In the genomic region with DNA sequence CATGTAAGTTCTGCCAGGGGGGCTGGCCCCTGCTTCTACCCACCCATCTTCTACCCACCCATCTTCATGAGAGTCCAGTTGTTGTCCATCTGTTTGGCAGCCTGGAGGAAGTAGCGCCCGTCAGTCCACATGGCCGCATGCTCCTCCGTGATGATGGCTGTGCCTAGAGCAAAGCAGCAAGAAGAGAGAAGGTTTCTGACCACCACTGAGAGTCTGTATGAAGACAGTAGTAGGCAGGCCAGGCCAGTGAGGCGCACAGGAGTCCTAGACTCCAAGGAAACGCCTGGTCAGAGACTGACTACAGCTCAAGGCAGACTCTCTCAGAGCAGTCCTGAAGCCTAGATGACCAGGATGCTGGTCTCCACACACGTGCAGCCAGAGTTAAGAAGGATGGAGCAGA, we compare ENCODE assay signal across 17 mouse cellular contexts. TPM values are rescaled to one million over a fixed set of nuclear protein-coding genes. Genes with fewer than 3 reads are reported as not detected.
A peak's percentile ranks its signal among the peaks of the same experiment; 100 is the strongest.
DNase-seq lines count a peak whose midpoint lies in the region; ATAC-seq and TF ChIP-seq lines count a peak whose summit lies in the region.
"Had no signal": no experiment of that assay in that cellular context is flagged by ENCODE, and none has a peak within 500 bp of the region (broad histone marks: within the 10 kb centered on the region; RNA-seq: fewer than 3 reads in every experiment).

No protein-coding gene starts in this region.

- 88% methylated on average over 7 of the region's 7 CpGs for WGBS in heart, postnatal 0 days
- WGBS in lung, embryonic 15.5 days: 91% methylated on average over 7 of the region's 7 CpGs

- no peaks in the 10 kb centered on the region for H3K9me3 ChIP-seq in heart, postnatal 0 days (replicated peaks; ENCODE audit: control insufficient read depth, low read length)
- H3K9me3 ChIP-seq in lung, embryonic 15.5 days: no peaks in the 10 kb centered on the region
- H3K9me3 ChIP-seq: embryonic facial prominence, embryonic 15.5 days; forebrain, embryonic 10.5 days; hindbrain, embryonic 10.5 days had no signal

- H3K4me1 ChIP-seq in heart, postnatal 0 days (ENCODE audit: control insufficient read depth, insufficient read depth): peaks cover 50% of the 10 kb centered on the region
- peaks cover 44% of the 10 kb centered on the region for H3K4me1 ChIP-seq in lung, embryonic 15.5 days

- no peak for TF ChIP-seq CTCF in heart, postnatal 0 days (IDR thresholded peaks at IDR 0.05; ENCODE audit: low read depth)

- no peak overlapping the region for H3K9ac ChIP-seq in heart, postnatal 0 days (replicated peaks; ENCODE audit: low read depth, low read length)
- H3K9ac ChIP-seq in lung, embryonic 15.5 days: no peak overlapping the region
- H3K9ac ChIP-seq: embryonic facial prominence, embryonic 15.5 days; hindbrain, embryonic 14.5 days had no signal

- H3K4me3 ChIP-seq in heart, postnatal 0 days (ENCODE audit: low read depth, low read length): no peak overlapping the region
- H3K4me3 ChIP-seq in lung, embryonic 15.5 days: no peak overlapping the region
- H3K4me3 ChIP-seq: embryonic facial prominence, embryonic 15.5 days; erythroblast, embryonic 14.5 days; forebrain, embryonic 10.5 days; hindbrain, embryonic 10.5 days had no signal

- no peak for TF ChIP-seq EP300 in heart, postnatal 0 days (IDR thresholded peaks at IDR 0.05; ENCODE audit: low read depth)

- intact Hi-C loops in heart, postnatal 10 days (cut with DNase I): loop anchor here (5.0 kb wide), 1 partner anchor 304 kb away; no protein-coding TSS in a partner anchor
- intact Hi-C loops in heart, postnatal 14 days (cut with DNase I): no loop called here
- intact Hi-C loops in left cerebral cortex, postnatal 36 days (cut with DNase I): no loop called here

- no peaks in the 10 kb centered on the region for H3K27me3 ChIP-seq in heart, postnatal 0 days (ENCODE audit: control insufficient read depth, insufficient read depth, low read length)
- H3K27me3 ChIP-seq in lung, embryonic 15.5 days: no peaks in the 10 kb centered on the region
- H3K27me3 ChIP-seq: embryonic facial prominence, embryonic 15.5 days had no signal

- peak; percentile 91 for DNase-seq in heart, adult 11 months
- DNase-seq in heart, postnatal 10 days: no peak
- DNase-seq in heart, postnatal 0 days (ENCODE audit: low spot score): no peak
- DNase-seq in heart, postnatal 14 days: no peak
- no peak for DNase-seq in lung, postnatal 25 days (ENCODE audit: low spot score)
- no peak for DNase-seq in left cerebral cortex, postnatal 36 days (ENCODE audit: low spot score in 2 of 2)
- DNase-seq: cerebellum, adult 11 months; cerebellum, adult 8-10 months; cerebellum, postnatal 14 days; embryo, embryonic 11 days had no signal

- 0 out of 2 replicates have a peak overlapping the region, but pooled peaks have one; percentile 8 for H3K27ac ChIP-seq in heart, postnatal 0 days (ENCODE audit: low read depth)
- H3K27ac ChIP-seq in lung, embryonic 15.5 days: peak overlapping the region; percentile 30; the same call in 1 of the 2 replicates
- H3K27ac ChIP-seq: embryonic facial prominence, embryonic 15.5 days; forebrain, embryonic 10.5 days; hindbrain, embryonic 10.5 days; hindbrain, embryonic 14.5 days had no signal

- no peak overlapping the region for H3K4me2 ChIP-seq in heart, postnatal 0 days (ENCODE audit: low read depth, low read length)
- no peak overlapping the region for H3K4me2 ChIP-seq in lung, embryonic 15.5 days
- H3K4me2 ChIP-seq: embryonic facial prominence, embryonic 15.5 days; hindbrain, embryonic 14.5 days had no signal

- peaks cover 51% of the 10 kb centered on the region for H3K36me3 ChIP-seq in heart, postnatal 0 days (replicated peaks; ENCODE audit: control insufficient read depth, insufficient read depth, low read length)
- 0 out of 2 replicates have a peak, but pooled peaks cover 10% of the 10 kb centered on the region for H3K36me3 ChIP-seq in lung, embryonic 15.5 days

- ATAC-seq in heart, postnatal 0 days (ENCODE audit: insufficient read depth, low read depth): no peak
- ATAC-seq in lung, embryonic 15.5 days (ENCODE audit: borderline replicate concordance, extremely low read depth, low FRiP score, low TSS enrichment): no peak
- ATAC-seq: forebrain, embryonic 14.5 days had no signal

RNA-seq across cellular contexts. Expression of a gene that starts 26.7 kb away (rescaled TPM):
- total RNA-seq in heart, postnatal 10 days (2021): 100 to 1,000 TPM; 124 to 125 TPM
- 107 and 134 TPM in 2 replicates for total RNA-seq in heart, postnatal 0 days (2014; rRNA removed; ENCODE audit: low replicate concordance)
- polyA plus RNA-seq in heart, postnatal 0 days (2015; fragmentation: Nextera tagmentation; extraction: Ambion mirVana): 106 and 119 TPM in 2 replicates
- 100 to 1,000 TPM in 1 of 2 experiments, 10 to 100 TPM in 1; 93.8 to 105 TPM for total RNA-seq in heart, postnatal 14 days (2021)
- 167 and 169 TPM in 2 replicates for polyA plus RNA-seq in lung, embryonic 15.5 days (2015; fragmentation: Nextera tagmentation; extraction: Ambion mirVana)
- 10 to 100 TPM; 61.8 to 70.3 TPM for total RNA-seq in left cerebral cortex, postnatal 36 days (2021)
